Mouse (Mus musculus) bone marrow macrophage, adult 2 months (primary cell): ENCODE measurements around the gene Ece1. TPM values are rescaled to one million over a fixed set of nuclear protein-coding genes. Genes with fewer than 3 reads are reported as not detected.
A peak's percentile ranks its signal among the peaks of the same experiment; 100 is the strongest.

Source experiments
- H3K27ac ChIP-seq: 2 replicates; pipeline ENCODE4 v1.5.1; 2012; ENCODE audit warnings: low read depth, low read length; ENCODE audit not compliant: insufficient read depth
- H3K4me1 ChIP-seq: 2 replicates; pipeline ENCODE4 v1.6.1; 2012; ENCODE audit warnings: low read length; ENCODE audit not compliant: control insufficient read depth, insufficient read depth
- H3K4me3 ChIP-seq: 2 replicates; pipeline ENCODE4 v1.5.1; 2012; ENCODE audit warnings: mild to moderate bottlenecking, low read length, moderate library complexity; ENCODE audit not compliant: insufficient read depth
- CTCF ChIP-seq: IDR thresholded peaks from 2 replicates; pipeline ENCODE4 v1.5.1; 2012; ENCODE audit warnings: low read depth, mild to moderate bottlenecking, low read length, moderate library complexity
- POLR2A ChIP-seq: IDR thresholded peaks from 2 replicates; pipeline ENCODE4 v1.6.1; 2012; ENCODE audit warnings: mild to moderate bottlenecking, low read depth, low read length, borderline replicate concordance
- polyA plus RNA-seq: library from polyadenylated mRNA; stranded (reverse); fragments of >200 nt; gene quantifications from 2 replicates; pipeline ENCODE4 v1.2.4, GENCODE M21; 2012; ENCODE audit not compliant: missing spikeins, insufficient read depth, insufficient read length

Ece1 gene
- polyA plus RNA-seq, 1 experiment: 18.3 TPM

- no peak for TF ChIP-seq POLR2A
- no peak for TF ChIP-seq CTCF
- no peak overlapping the region for H3K27ac ChIP-seq
- H3K4me3 ChIP-seq: no peak overlapping the region
- peaks cover 4% of the 10 kb centered on the region for H3K4me1 ChIP-seq
Measured at GRCm38 (mm10) chr4:137853822-137854221, 8.2 kb upstream of the Ece1 start.

DNA sequence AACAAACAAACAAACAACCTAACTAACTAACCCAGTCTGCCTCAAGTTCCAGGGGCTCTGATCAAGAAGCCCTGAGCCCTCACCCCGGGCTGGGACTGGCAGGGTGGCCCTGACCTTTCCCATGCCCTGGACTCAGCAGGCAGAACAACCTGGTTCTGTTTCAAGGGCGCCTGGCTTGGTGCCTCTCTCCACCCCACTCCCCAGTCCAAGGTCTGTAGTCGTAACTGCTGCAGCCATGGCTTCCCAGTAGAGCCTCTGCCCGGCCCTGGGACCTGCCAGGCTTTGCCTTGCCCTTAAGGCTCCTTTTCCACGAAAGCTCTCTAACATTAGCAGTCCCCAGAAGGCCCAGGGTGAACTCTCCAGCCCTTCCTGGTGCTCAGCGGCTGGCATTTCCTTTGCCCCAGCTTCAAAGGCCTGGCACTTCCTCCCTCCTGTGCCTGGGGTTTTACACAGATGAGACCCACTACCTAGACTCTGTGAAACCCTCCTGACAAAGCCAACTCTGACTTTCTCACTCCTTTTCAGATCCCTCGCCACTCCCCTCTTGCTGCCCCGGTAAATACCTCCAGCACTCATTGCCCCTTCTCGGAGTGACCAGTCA, 6.2 kb upstream of the Ece1 start:
- H3K4me1 ChIP-seq: peaks cover 4% of the 10 kb centered on the region
- TF ChIP-seq POLR2A (no peak), CTCF (no peak)
- no peak overlapping the region for H3K4me3 ChIP-seq
- no peak overlapping the region for H3K27ac ChIP-seq

DNA sequence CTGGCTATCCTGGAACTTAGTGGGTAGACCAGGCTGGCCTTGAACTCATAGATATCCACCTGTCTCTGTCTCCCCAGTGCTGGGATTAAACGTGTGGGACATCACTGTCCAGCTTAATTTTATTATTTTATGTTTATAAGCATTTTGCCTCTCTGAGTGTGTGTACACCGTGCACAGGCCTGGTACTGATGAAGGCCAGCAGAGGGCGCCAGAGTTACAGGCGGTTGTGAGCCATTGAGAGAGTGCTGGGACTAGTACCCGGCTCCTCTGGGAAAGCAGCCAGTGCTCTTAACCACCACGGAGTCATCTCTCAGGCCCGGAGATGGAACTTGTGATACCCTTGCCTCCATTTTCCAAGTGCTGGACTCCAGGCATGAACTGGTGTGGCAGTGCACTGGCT, 4.9 kb upstream of the Ece1 start:
- Histone ChIP-seq H3K4me1 (peaks cover 5% of the 10 kb centered on the region), H3K27ac (no peak overlapping the region), H3K4me3 (no peak overlapping the region)
- no peak for TF ChIP-seq POLR2A
- TF ChIP-seq CTCF: peak; percentile 78

DNA sequence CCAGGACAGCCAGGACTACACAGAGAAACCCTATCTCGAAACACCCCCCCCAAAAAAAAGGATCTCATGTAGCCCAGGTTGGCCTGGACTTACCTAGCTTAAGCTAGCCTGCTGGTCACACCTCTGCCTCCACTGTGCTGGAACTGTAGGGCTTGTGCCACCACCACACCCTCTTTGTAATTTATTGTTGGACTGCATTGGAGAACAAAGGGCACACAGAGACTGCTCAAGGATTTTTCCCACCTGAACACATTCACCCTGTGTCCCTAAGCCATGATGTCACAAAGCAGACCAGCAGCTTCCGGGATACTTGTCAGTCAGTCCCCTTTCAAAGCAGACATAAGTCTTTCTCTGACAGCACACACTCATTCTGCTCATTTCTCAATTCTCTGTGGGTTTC, 3.7 kb upstream of the Ece1 start:
- Histone ChIP-seq H3K27ac (no peak overlapping the region), H3K4me3 (no peak overlapping the region), H3K4me1 (peaks cover 5% of the 10 kb centered on the region)
- TF ChIP-seq POLR2A (no peak), CTCF (no peak)

- no peak for TF ChIP-seq CTCF
- no peak for TF ChIP-seq POLR2A
- Histone ChIP-seq H3K27ac (peak overlapping the region; percentile 21; the same call in 1 of the 2 replicates), H3K4me3 (peak overlapping the region; percentile 82), H3K4me1 (peaks cover 7% of the 10 kb centered on the region)
Measured at GRCm38 (mm10) chr4:137861461-137862011, 501 bp upstream of the Ece1 start.

DNA sequence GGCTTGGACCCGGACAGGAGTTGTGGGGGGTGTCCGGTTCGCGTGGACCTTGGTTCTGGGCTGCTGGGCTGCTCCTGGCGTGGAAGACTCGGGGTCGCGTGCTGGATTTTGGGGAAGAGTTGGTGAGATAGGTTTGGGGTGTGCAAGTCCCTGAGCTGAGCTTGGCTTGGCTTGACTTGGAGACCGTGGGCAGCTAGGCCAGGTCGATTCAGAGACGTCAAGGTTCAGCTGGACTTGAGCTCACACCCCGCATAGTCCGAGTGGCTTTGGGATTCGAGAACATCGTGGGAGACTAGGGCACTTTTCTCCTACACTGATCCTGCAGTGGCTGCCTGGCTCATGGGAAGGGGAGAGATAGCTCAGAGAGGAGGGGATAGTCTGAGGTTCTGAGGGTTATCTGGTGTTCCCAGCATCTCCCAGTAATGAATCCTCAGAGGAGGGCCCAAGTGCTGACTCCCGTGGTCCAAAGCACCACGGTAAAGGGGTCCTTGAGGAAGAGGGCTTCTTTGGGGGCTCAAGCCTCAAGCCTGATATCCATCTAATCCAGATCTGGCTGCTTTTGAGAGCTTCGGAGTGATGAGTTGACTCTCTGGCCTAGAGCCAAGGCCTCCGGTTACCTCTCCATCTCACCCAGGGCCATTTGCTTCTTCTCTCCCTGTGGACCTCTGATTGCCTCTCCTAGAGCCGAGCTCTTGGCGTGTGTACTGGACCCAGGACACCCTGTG, 641 bp downstream of the Ece1 start:
- TF ChIP-seq POLR2A (no peak), CTCF (no peak)
- Histone ChIP-seq H3K27ac (no peak overlapping the region), H3K4me3 (peak overlapping the region; percentile 82), H3K4me1 (peaks cover 7% of the 10 kb centered on the region)

DNA sequence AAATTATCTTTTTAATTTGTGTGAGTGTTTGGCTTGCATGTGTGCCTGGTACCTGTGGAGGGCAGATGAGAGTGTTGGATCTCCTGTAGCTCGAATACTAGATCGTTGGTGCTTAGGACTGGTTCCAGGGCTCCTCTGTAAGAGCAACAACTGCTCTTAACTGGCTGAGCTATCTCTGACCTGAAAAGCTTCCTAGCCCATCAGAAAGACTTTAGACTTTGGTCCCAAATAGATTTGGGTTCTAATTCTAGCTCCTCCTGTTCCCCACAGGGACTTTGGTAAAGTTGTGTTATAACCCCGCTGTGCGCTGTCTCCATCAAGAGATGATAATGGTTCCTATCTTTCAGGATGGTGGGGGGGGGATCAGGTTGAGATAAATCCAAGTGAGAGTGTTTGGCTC, 2.0 kb downstream of the Ece1 start:
- H3K27ac ChIP-seq: no peak overlapping the region
- TF ChIP-seq POLR2A: no peak
- TF ChIP-seq CTCF: no peak
- H3K4me1 ChIP-seq: peaks cover 7% of the 10 kb centered on the region
- no peak overlapping the region for H3K4me3 ChIP-seq

DNA sequence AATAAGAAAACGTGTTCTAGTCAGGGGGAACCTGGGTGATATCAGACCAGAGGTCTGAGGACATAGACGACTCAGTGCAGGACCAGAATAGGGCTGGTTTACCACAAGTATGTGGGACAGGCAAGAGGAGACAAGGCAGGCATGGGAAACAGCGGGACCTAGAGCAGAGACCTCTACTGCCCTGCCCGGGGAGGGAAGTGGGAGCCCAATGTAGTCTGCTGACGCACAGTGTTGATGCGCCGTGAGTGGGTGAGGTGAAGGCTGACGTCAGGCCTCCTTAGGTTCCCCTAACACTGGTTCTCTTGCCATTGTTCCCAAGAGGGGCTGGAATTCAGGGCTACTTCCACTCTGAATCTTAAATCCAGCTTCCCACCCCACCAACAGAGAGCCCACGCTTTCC, 2.7 kb downstream of the Ece1 start:
- H3K4me1 ChIP-seq: peaks cover 7% of the 10 kb centered on the region
- no peak overlapping the region for H3K27ac ChIP-seq
- no peak for TF ChIP-seq CTCF
- TF ChIP-seq POLR2A: no peak
- H3K4me3 ChIP-seq: no peak overlapping the region

DNA sequence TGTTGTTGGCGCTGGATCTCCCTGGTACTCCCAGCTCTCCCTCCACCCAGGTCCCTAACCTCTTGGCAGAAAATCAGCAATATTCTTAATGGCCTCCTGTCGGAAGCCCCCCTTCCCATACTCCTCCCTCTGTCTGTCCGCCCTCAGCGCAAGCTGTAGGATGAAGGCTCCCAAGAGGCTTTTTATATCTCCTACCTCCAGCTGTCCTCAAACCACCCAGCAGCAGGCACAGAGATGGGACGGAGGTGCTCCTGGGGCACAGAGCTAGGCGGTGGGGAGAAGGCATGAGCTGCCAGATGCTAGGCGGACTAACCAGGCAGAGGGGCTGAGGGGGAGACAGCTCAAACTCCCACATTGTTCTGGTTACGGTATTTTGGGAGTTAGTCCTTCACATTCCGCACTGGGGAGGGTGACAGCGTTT, 3.2 kb downstream of the Ece1 start:
- no peak for TF ChIP-seq CTCF
- no peak for TF ChIP-seq POLR2A
- Histone ChIP-seq H3K27ac (no peak overlapping the region), H3K4me1 (peaks cover 7% of the 10 kb centered on the region), H3K4me3 (no peak overlapping the region)

GRCm38 (mm10) chr4:137866206-137866863, 4.3 kb downstream of the Ece1 start:
- no peak overlapping the region for H3K4me3 ChIP-seq
- H3K4me1 ChIP-seq: peaks cover 11% of the 10 kb centered on the region
- TF ChIP-seq CTCF: no peak
- no peak for TF ChIP-seq POLR2A
- H3K27ac ChIP-seq: no peak overlapping the region
